Mouse (Mus musculus) lung, postnatal 25 days (tissue): ENCODE results near the gene Bdkrb1.
A peak's percentile ranks its signal among the peaks of the same experiment; 100 is the strongest.

Source experiments
- DNase-seq: peaks from one replicate; pipeline ENCODE4 v3.0.0; 2022; ENCODE audit warnings: low spot score

Gene Bdkrb1

GRCm38 (mm10) chr12:105602581-105603210 is at the start of gene Bdkrb1:
Bdkrb1 (plus strand) TSS chr12:105603085.
- DNase-seq, result no peak

GRCm38 (mm10) chr12:105554151-105554772 is 48.6 kb upstream of the Bdkrb1 start:
- no peak for DNase-seq

- no peak for DNase-seq
Observed at GRCm38 (mm10) chr12:105555172-105555571, 47.7 kb upstream of the Bdkrb1 start.

- peak; percentile 65 for DNase-seq
Observed at GRCm38 (mm10) chr12:105557250-105557925, 45.5 kb upstream of the Bdkrb1 start.

GRCm38 (mm10) chr12:105561007-105561534 is 41.8 kb upstream of the Bdkrb1 start:
- no peak for DNase-seq

- DNase-seq, result no peak
Observed at GRCm38 (mm10) chr12:105562056-105562820, 40.6 kb upstream of the Bdkrb1 start.

- no peak for DNase-seq
Observed at GRCm38 (mm10) chr12:105562936-105563680, 39.8 kb upstream of the Bdkrb1 start, which contains the start of gene Bdkrb2. Bdkrb2 (plus strand) TSS chr12:105563226.

- no peak for DNase-seq
Observed at GRCm38 (mm10) chr12:105563726-105564275, 39.1 kb upstream of the Bdkrb1 start.

GRCm38 (mm10) chr12:105565221-105565620 is 37.7 kb upstream of the Bdkrb1 start:
- DNase-seq, result no peak

- DNase-seq, result no peak
Observed at GRCm38 (mm10) chr12:105571867-105572266, 31.0 kb upstream of the Bdkrb1 start.

- no peak for DNase-seq
Observed at GRCm38 (mm10) chr12:105572622-105573021, 30.3 kb upstream of the Bdkrb1 start.

- no peak for DNase-seq
Observed at GRCm38 (mm10) chr12:105574356-105574755, 28.5 kb upstream of the Bdkrb1 start.

- no peak for DNase-seq
Observed at GRCm38 (mm10) chr12:105580490-105580889, 22.4 kb upstream of the Bdkrb1 start.

GRCm38 (mm10) chr12:105582486-105582885 is 20.4 kb upstream of the Bdkrb1 start:
- no peak for DNase-seq

GRCm38 (mm10) chr12:105583484-105583883 is 19.4 kb upstream of the Bdkrb1 start:
- peak; percentile 34 for DNase-seq

GRCm38 (mm10) chr12:105584851-105585250 is 18.0 kb upstream of the Bdkrb1 start:
- DNase-seq, result peak; percentile 80

GRCm38 (mm10) chr12:105587526-105587925 is 15.4 kb upstream of the Bdkrb1 start:
- DNase-seq, result no peak

GRCm38 (mm10) chr12:105590786-105591185 is 12.1 kb upstream of the Bdkrb1 start:
- no peak for DNase-seq

GRCm38 (mm10) chr12:105592361-105592761 is 10.5 kb upstream of the Bdkrb1 start:
- DNase-seq, result no peak

GRCm38 (mm10) chr12:105593471-105593870 is 9.4 kb upstream of the Bdkrb1 start:
- no peak for DNase-seq

- no peak for DNase-seq
Observed at GRCm38 (mm10) chr12:105597135-105597534, 5.8 kb upstream of the Bdkrb1 start.
